Mouse (Mus musculus) testis, adult 2 months (tissue): ENCODE measurements around the gene Megf9.

Experiments used
- CTCF ChIP-seq: fragments of 200-500 bp; IDR thresholded peaks from 2 replicates; pipeline ENCODE4 v1.5.1; 2012; ENCODE audit warnings: low read depth, mild to moderate bottlenecking, inconsistent platforms, low read length, moderate library complexity; ENCODE audit not compliant: control insufficient read depth, insufficient read depth, insufficient replicate concordance
- POLR2A ChIP-seq: fragments of 200-500 bp; IDR thresholded peaks from 2 replicates; pipeline ENCODE4 v1.6.1; 2012; ENCODE audit warnings: low read depth, mild to moderate bottlenecking, inconsistent platforms, low read length, moderate library complexity; ENCODE audit not compliant: control insufficient read depth

DNA sequence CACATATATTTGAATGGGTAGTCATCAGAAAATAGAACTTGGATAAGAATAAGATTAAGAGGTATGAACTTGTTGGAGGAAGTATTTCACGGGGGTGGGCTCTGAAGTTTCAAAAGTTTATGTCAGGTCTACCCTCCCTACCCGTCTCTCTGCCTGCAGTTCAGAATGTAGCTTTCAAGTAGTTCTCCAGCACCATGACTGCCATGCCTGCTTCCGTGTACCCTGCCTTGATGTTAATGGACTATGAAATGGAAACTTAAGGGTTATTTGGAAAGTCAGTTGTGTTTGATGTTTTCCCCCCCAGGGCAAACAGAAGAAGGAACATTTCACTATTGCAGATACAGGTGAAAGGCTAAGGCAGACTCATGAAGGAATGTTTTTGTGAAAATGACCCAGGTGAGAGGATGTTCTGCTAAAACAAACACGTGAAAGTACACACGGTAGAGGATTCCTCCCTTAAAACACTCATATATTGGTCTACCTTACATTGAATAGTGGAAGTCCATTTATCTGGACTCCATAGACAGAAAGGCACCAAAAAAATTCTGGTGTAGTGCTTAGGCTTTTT lies 18.5 kb upstream of the Megf9 start:
- TF ChIP-seq POLR2A (no peak), CTCF (no peak)
